Mouse (Mus musculus) embryonic facial prominence, embryonic 15.5 days (tissue): Measurements from ENCODE around the gene Serpina7. TPM values are rescaled to one million over a fixed set of nuclear protein-coding genes. Genes with fewer than 3 reads are reported as not detected.

Source experiments
- polyA plus RNA-seq: library from polyadenylated mRNA; unstranded; fragments of >200 nt; fragmentation: Nextera tagmentation; extraction: Ambion mirVana; gene quantifications from 2 replicates; pipeline ENCODE4 v1.2.1, GENCODE M21; 2015

The Serpina7 gene
- polyA plus RNA-seq, 1 experiment from 2014 or later: 0.15 TPM

Other genes starting within 250 kb of the Serpina7 start
- 49.3 and 61.1 TPM in 2 replicates for gene Nrk, start 170.8 kb downstream of the Serpina7 start, polyA plus RNA-seq
- gene 4930513O06Rik, start 1.0 kb upstream of the Serpina7 start, polyA plus RNA-seq: not detected in 2 replicates
- not detected in 2 replicates for gene 4933428M09Rik, start 94.0 kb upstream of the Serpina7 start, polyA plus RNA-seq
- gene Mum1l1, start 124.8 kb upstream of the Serpina7 start, polyA plus RNA-seq: 25.4 and 25.7 TPM in 2 replicates
- gene Trap1a, start 248.4 kb upstream of the Serpina7 start, polyA plus RNA-seq: not detected in 2 replicates